Mouse (Mus musculus) regulatory T cell (primary cell): Measurements from ENCODE around the gene Eps8.

Experiments used
- in situ Hi-C: fragments of 300-600 bp; cut with MboI, MseI; formaldehyde crosslinking; loops from one replicate; pipeline ENCODE4 v1.15.1; 2025; ENCODE audit warnings: high pct_unique_total_duplicates

Gene Eps8

GRCm38 (mm10) chr6:137525769-137526168 is 128.9 kb downstream of the Eps8 start:
- in situ Hi-C loops, result no loop called here

- in situ Hi-C loops, result no loop called here
Observed at GRCm38 (mm10) chr6:137520343-137520704, 134.4 kb downstream of the Eps8 start.

- in situ Hi-C loops, result no loop called here
Observed at GRCm38 (mm10) chr6:137519529-137520342, 134.9 kb downstream of the Eps8 start.

GRCm38 (mm10) chr6:137514872-137515271 is 139.8 kb downstream of the Eps8 start:
- in situ Hi-C loops, result no loop called here

- in situ Hi-C loops, result no loop called here
Observed at GRCm38 (mm10) chr6:137512753-137513152, 141.9 kb downstream of the Eps8 start.

GRCm38 (mm10) chr6:137509341-137510045 is 145.2 kb downstream of the Eps8 start:
- in situ Hi-C loops, result no loop called here

GRCm38 (mm10) chr6:137508936-137509335 is 145.7 kb downstream of the Eps8 start:
- in situ Hi-C loops, result no loop called here

DNA sequence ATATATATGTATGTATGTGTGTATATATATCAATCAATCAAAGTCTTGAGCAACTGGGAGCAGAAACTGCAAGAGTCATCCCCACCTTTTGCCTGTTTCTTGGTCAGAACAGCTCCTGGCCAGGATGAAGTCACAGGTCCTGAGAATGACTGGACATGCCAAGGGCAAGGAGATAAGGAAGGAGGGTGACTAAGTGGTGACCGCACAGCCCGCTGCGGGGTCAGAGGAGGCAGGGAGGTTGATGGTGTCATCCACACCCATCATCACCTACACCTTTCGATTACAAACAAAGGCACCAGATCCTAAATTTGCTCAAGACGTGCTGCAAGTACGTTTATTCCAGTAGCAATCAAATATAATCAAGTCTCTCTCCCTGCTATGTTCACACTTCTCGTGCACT is 148.1 kb downstream of the Eps8 start:
- in situ Hi-C loops, result no loop called here

GRCm38 (mm10) chr6:137505555-137506227 is 149.0 kb downstream of the Eps8 start:
- in situ Hi-C loops, result no loop called here

- in situ Hi-C loops, result no loop called here
Observed at GRCm38 (mm10) chr6:137504052-137504451, 150.6 kb downstream of the Eps8 start.

DNA sequence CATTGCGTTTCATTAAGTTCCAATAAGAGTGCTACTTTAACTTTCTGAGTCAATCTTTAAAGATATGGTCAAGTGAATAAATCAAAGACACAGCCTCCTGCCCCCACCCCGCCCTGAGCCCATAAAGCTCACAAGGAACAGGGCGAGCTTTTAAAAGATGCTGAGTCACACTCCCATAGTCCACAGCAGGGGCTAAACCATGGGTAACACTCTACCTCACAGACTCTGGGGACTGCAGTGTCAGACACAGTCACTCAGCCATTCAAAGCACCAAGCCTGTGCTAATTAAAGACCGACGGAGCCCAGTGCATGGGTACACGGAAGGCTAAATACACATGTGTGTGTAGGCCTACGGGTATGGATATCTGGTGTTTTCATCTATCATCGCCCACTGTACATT is 151.2 kb downstream of the Eps8 start:
- in situ Hi-C loops, result no loop called here

DNA sequence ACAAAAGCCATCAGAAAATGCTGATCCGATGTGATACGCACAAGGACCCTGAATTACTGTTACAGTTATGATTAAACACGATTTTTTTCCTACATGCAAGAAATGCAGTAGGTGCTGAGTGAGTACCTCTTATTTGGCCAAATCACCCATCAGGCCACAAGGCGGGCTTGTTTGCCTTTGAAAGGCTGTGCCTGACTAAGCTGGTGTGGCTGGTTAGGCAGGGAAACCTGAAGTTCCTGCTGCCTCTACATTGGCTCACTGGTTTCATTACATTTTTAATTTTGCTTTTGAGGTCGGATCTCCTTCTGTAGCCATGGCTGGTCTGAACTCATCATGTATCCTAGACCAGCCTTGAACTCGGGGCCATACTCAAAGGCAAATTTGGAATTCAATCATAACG is 151.7 kb downstream of the Eps8 start:
- in situ Hi-C loops, result no loop called here

DNA sequence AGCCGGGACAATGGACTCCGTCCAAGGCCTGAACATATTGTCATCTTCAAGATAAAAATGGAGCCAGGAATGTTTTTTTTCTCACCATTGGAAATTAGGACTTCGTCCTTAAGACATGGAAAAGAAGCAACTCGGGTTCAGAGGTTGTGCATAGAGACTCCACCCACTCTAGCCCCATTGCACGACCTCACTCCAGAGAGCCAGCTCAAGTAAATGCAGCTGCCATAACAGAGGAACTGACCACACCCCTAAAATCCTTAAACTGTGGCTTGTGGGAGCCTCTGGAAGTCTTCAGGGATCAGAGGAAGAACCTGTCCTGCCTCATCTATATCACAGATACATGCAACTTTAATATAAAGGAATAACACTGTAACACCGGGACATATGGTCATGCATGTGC is 155.9 kb downstream of the Eps8 start:
- in situ Hi-C loops, result no loop called here

DNA sequence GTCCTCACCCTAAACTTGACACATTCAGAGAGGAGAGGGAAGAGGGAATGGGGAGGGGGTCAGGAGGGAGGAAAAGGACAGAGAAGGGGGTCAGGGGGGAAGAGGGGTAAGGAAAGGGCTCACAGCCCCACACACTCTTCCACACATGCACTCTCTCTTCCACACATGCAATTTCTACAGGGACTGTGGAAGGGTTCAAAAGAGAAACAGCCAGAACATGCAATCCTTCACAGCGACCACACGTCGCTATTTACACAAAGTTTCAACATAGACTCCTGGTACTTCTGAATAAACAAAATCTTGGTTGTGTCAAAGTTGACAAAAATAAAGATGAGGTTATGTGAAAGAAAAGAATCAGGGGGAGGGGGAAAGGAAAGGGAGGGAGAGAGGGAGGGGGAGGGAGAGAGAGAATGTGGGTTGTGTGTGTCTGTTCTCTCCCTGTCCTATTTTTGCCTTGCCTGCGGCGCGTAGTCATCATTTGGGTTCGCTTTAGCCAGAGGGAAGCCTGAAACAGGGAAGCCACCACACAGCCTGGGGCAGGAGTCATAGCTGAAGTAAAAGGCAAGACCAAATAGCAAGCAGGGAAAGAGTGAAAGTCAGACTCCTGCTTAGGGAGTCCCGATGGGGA is 157.4 kb downstream of the Eps8 start:
- in situ Hi-C loops, result no loop called here

DNA sequence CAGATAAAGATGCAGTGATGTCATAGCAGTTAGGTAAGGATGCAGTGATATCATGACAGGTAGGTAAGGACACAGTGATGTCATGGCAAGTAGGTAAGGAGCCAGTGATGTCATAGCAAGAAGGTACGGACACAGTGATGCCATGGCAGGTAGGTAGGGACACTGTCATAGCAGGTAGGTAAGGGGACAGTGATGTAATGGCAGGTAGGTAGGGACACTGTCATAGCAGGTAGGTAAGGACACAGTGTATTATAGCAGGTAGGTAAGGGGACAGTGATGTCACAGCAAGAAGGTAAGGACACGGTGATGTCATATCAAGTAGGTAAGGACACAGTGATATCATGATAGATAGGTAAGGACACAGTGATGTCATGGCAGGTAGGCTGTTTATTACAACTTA is 158.1 kb downstream of the Eps8 start:
- in situ Hi-C loops, result no loop called here

GRCm38 (mm10) chr6:137495233-137495632 is 159.4 kb downstream of the Eps8 start:
- in situ Hi-C loops, result no loop called here

- in situ Hi-C loops, result no loop called here
Observed at GRCm38 (mm10) chr6:137494801-137495200, 159.9 kb downstream of the Eps8 start.

DNA sequence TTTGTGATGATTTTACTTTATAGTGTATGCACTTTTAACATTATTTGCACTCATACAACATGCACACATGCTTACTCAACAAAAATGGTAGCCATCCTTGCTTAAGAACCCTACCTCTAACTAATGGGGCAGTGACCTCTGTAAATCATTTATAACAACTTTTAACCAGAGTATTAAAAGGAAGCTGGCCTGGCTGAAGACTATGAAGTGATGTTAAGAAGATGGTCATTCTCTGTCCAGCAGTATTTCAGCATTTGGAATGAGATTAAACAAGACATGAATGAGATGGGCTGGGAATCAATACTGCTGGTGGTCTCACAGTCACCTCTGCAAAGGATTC is 160.6 kb downstream of the Eps8 start:
- in situ Hi-C loops, result no loop called here

DNA sequence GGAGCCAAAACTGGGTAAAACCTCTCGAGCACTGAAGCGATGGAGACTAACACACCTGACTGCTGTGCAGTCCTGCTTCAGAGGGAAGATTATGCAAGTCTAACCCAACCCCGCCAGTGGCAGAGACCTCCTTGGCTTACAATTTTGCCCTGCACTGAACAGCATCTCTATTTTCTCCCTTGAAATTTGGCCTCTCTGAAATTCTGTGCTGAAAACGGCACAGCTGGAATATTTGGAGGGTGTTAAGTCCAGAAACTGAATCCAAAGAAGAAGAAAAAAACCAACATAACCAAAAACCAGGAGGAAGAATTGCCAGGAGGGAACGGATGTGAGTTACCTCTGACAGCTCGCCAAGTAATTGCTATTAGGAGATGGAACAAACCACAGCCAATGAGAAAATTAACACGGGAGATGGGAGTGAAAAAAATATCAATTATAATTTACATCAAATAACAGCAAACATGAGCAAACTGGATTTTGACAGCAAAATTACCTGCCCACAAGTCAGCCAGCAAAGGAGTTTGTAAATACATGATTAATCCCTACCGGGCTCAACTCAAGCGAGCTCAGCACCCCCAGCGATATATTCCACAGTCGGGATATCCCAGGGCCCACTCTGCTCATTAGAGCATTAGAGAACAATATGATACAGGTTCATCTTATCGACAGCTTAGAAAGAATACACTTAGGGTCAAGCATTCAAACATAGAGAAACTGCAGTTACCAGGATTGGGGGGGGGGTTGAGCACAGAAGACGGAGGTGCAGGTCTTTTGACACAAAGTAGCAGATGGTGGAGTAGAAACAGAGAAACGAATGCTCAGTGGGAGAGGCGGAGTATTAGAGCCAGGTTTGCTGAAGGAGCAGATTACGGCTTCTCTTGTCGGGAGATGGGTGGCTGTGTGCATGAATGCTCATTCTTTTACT is 161.2 kb downstream of the Eps8 start:
- in situ Hi-C loops, result no loop called here

DNA sequence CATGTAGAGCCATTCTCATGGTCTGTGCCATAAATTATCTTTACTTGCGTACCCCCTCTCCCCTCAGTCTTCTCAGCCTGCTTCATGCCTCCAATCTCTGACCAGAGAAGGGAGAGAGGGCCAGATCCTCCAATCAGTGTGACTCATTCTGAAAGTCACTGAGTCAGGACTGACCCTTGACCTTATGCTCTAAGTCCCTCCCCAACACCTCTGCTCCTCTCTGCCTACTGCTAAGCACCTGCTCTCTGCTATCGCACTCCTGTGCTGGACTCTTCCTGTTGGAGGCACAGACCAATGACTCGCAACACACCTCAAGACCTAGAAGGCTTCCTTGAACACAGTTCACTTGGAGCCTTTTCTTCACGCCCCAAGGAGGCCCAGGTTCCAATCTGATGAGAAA is 162.1 kb downstream of the Eps8 start:
- in situ Hi-C loops, result no loop called here

- in situ Hi-C loops, result no loop called here
Observed at GRCm38 (mm10) chr6:137491659-137492058, 163.0 kb downstream of the Eps8 start.
